Mouse (Mus musculus) lung, postnatal 10 days (tissue): ENCODE measurements at regions not wholly inside any gene's neighbourhood (a gene's known extent, or its start where the extent isn't known, plus 50 kb on each side); places are given as distances from the start of the nearest gene placed in this dataset.
"Not testable (repeated sequence)": the region's sequence is repeated elsewhere in the genome, so short reads cannot be mapped to it uniquely, and the experiment has no call there.

ENCODE experiments used
- DNase-seq: peaks from one replicate; pipeline ENCODE4 v3.0.0; 2021

DNA sequence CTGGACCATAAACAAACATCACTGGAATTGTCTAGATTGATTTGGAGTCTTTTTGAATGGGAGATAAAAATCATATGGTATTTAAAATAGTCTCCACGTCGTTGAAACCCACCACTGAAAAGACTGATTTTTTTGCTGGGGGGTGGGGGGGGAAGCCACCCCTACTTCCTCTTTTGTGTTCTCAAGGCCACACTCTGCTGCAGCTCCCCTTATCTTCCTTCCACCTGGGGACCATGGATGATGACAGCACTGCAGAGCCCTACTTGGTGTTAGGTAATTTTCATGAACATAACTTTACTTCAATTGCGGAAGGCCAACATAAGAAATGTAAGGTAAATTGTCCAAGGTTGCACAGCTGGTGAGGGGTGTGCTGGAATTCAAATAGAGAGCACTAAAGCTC is 232.4 kb upstream of the Vrk2 start:
- no peak for DNase-seq

DNA sequence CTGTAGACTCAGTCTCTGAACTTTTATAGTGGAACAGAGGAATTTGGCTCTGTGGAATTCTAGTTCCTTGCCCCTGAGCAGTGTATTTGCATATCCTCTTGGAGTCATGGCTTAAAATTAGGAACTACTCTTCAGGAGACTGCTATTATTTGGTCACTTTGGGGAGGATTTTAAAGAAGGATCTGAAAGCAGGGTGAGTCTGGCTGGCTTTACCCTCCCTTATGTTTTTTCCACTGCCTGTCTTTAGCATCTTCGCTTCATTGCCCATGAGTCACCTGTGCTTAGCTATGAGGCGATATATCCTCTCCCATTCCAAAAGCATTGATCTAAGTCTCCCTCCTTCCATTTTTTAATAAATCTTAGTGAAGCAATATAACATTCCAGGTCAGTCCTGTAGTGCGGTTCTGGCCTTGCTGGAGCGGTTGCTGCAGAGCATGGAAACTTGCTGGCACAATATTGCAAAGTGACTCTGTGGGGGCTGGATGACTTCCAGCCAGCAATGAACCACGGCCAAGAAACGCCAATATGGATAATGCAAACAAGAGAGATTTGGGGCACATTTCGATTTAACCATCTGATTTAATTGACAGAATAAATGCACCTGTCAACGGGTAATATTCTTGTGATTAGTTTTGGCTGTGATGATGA is 230.4 kb upstream of the Vrk2 start:
- DNase-seq, result no peak

DNA sequence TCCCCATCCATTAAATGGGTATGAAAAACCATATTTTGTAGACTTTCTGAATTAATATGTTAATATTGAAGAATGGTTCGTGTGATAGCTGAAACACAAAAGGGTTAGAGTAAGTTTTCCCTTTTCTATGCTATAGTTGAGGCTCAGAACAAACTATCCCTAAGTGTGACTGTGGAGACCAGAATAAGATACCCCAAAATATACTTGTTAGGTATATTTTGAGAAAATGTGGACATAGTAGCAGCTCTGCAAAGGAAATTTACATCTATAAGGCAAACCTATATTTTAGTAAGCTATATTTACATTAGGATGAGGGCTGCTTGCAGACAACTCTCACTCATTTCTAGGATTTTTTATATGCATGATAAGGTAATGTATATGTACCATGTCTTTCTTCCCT is 227.3 kb upstream of the Vrk2 start:
- DNase-seq, result no peak

DNA sequence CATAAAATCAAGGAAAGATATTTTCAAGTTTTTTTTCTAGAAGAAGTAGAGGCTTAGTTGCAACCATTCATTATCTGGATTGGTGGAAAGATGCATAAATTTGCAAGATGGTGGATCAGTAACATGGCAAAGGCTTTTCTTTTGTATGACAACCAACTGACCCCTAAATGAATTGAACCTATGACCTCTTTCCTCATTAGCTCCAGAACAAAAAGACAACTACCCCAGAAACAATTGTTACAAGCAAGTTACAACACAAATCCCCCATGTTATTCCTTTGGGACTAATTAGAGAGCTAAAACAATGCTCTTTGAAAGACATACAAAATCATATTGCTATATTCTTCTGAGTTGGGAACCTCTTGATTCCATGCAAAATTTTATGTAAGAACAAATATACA is 223.5 kb upstream of the Vrk2 start:
- DNase-seq, result no peak

DNA sequence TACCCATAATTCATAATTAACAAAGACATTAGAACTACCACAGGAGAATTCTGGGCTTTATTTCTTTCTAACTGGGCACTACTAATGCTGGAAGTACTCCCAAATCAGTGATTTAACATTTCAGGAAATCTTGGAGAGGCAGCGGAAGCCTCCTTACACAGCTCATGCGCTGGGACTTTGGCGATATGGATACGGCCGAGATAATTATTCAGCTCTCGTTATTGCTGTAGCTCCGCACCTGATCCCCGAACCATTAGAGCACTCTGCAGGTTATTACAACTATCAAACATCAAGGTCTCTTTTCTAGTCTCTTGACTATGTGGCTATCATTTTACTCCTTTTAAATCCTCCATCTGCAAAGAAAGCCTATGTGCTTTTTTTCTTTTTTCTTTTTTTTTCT is 221.3 kb upstream of the Vrk2 start:
- DNase-seq, result no peak

DNA sequence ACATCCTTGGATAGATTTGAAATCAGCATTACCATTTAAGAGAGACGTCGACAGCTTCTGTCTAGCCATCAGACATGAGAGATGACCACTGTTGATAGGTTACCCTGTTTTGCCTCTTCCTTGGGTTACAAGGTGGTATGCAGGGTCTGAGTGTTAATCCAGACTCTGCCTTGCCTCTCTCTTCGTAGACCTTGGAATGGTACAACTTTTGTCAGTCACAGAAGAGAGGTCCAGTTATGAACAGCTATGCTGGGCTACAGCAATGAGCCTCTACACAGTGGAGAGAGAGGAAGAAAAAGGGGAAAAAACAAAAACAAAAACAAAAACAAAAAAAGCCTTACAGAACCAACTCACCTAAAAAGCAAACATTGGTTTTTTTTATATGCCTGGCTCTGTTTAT is 220.8 kb upstream of the Vrk2 start:
- DNase-seq, result no peak

DNA sequence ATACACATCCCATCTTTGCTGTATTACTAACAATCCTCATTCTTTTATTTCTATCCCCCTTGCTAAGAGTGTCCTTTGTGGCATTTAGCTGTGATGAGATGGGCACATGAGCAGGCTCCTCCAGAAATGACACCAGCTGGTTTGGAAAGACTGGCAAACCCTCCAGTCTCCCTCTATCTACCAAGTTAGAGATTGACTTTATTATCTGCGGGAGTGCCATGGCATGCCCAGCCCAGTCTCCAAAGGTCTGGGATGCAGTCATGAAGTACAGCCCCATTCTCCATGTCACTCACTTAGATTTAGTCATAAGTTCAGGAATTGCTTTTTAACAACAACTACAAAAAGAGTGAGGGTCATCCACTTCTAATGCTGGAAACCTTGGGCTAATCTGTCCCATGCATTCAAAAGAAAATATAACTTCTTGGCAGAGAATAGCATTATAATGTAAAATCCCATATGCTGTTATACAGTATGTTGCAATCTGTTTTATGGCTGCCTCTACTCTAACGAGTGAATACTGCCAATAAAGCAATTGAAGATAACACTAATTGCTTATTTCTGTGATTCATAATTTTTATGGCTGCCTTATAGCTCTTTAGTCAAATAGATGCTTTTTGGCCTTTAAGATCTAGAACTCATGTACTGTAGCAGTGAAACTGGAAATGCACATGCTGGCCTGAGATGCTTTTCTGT is 208.6 kb upstream of the Vrk2 start:
- DNase-seq, result no peak

DNA sequence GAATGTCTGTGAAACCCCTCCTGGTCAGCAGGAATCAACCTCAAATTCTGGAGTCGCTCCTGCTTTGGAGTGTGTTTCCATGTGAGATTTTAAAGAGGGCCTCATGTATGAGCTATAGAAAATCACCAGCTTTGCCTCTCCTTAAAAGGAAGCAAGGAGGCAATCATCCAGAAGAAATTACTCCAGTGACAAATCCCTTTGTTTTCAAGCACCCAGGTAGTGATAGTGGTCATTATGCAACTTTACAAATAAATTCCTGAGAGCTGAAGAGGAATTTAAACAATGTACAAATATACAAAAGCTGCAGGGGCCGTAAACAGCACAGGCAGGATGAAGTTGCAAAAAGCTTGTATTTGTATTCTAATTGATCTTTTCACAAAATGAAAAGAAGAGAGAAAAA is 206.5 kb upstream of the Vrk2 start:
- no peak for DNase-seq

DNA sequence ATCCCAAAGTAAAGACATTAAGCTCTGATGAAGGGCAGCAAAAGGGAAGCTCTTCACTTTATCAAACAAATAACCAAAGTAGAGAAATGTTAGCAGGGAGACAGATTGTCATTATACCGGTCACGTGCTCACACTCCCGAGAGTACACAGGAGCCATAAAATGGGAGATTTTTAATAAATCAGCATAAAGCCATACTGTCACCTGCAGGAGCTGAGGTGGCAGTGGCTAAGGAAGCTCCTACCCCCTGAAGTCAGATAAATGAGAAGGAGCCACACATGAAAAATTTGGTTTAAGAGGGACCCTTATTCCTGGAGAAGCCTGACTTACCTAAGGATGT is 200.8 kb upstream of the Vrk2 start:
- DNase-seq, result no peak

DNA sequence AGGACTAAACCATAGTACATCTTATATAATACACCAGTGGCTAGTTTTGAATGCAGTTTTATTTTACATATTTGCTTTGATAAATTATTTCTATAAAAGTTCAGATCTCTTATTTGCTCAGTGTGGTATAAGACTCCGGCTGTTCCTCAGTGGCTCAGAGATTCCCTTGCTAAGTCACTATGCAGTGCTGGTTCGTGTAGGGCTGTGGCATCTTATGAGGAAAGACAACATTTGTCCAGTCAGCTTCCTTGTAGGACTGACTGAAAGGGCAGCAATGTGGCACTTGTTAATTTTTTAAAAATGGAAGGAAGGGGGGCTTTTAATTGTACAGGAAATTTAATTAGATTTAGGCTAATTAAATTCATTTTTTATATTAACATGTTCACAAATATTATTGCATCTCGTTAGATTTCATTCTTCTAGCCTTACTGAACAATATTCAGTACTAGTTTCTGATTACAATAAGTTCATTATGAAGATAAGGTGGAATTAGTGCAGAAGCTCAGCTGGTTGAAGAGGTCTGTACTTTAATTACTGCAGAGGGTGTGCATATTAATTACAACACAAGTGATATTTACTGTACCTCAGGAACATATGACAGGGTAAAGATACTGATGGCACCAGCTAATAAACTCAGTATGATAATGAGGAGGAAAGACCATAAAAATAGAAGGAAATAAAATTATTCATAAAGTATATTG is 200.3 kb upstream of the Vrk2 start:
- DNase-seq, result no peak

DNA sequence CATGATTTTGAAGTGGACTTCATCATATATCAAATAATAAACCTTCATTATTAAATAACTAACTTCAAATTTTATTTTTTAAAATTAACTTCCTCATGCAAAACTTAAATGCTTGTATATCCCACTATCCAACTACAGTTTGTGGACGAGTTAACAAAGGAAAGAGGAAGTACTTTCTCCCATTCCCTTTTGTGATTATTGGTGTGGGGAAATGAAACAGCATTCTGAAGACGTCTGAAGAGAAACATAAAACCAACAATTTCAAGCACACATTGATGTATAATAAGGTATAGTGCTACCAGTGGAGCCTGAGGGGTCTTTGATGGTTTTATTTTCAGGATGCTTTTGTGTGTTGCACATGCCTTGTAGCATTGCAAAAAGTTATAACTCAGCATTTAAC is 195.5 kb upstream of the Vrk2 start:
- DNase-seq, result no peak

DNA sequence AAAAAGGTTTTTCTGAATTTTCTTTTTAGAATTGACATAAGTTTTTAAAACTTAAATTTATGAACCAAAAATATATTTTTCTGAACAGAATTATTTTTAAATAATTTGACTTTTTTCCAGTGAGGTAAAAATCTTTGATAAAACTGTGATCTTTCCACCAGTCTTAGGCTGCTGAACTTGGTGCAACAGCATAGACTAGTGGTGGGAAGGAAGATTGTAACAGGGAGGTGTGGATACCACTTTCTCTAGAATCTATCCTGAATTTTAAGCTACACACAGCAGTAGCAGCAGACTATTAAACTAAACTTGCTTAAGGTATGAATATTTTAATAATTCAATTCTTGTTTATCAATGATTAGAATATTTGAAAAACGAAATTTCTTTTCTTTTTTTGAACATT is 191.4 kb upstream of the Vrk2 start:
- DNase-seq, result peak; percentile 5

DNA sequence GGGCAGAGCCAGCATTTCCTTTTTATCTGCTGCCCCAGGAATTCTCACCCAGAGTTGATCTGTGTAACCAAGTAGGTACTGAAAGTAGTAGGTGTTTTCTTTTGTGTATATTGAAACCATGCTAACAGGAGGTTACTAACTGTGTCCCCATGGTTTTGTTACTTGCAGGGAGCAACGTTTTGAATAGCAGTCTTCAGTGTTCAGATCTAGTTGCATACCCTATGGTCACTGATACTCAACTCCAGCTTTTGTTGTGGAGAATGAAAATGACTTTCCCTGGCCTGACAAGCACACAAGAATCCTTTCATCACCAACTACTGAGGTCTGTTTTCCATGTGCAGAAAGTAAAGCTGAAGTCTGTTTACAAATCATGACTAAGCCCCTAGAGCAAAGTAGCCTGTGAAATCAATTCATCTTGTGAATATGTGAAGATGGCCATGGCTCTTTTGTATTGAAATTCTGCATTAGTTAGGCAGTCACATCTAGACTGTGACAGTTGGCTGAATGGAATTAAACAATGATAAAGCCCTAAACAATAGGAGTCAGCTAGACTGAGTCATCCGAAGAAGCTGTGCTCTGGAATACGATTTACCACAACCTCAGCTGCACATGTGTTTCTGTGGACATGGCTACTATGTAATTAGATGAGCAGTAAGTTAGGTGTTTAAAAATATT is 179.5 kb upstream of the Vrk2 start:
- DNase-seq, result no peak

DNA sequence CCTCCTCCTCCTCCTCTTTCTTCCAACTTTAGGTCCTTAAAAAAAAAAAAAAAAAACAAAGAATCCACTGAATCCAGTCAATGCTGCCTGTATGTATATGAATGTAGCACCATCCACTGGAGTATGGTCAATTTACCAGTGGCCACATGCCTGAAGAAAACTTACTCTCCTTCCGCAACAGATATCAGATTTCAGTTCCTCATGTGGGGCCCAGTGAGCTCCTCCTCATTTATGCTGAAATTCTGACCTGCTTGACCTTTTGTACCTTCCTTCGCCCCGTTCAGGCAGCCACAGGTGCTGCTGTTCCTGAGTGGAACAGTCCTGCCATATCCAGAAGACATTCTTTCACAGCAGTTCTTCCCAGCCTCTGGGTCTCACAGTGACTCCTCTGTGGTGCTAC is 161.8 kb upstream of the Vrk2 start:
- DNase-seq, result no peak

DNA sequence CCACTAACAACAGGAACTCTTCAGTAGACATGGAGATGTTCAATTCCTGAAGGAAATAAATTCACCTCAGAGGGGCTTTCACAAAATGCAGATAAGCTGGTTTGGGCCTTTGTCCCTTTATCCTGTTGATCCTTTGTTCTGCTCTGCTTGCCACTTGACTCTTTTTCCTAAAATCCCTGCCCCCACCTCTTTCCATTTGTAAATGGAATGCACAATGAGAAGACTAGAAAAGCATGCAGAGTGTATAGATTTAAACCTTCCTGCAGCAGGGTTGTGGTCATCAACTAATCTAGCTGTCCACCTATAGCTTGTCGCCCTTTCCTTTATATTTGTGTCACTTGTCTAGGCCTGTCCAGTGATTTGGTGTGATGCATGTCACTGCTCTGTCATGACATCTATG is 159.8 kb upstream of the Vrk2 start:
- DNase-seq, result no peak

DNA sequence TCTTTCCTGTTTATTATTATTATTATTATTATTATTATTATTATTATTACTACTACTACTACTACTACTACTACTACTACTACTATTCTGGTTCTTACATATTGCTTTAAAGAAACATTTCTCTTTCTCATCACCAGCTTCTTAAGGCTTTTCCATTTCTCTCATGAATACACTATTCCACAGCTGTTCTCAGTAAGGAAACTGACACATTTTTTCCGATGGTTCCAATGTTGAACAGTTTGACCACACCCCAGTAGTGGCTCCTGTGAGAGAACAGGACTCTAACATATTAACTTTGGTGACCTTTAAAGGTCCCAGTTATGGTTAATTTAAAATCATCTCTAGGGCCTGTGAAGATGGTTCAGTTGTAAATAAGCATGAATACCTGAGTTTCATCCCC is 148.4 kb upstream of the Vrk2 start:
- no peak for DNase-seq

DNA sequence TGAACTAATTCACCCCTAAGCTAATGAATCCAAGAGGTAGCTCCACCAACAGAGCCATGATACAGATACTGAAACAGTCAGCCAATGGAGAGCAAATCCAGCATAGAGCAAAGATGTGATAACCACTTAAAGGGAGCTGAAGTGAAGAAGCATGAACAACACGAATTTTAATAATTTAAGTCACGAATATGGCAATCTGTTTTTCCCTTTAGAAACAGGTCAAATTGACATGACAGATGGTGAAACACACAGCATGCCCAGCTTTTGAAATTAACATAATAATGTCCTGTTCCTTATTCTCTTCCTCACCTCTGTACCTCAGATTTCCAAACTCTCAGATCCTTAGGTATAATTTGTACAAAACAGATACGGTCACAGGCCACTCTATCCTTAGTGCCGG is 145.9 kb upstream of the Vrk2 start:
- DNase-seq, result no peak

DNA sequence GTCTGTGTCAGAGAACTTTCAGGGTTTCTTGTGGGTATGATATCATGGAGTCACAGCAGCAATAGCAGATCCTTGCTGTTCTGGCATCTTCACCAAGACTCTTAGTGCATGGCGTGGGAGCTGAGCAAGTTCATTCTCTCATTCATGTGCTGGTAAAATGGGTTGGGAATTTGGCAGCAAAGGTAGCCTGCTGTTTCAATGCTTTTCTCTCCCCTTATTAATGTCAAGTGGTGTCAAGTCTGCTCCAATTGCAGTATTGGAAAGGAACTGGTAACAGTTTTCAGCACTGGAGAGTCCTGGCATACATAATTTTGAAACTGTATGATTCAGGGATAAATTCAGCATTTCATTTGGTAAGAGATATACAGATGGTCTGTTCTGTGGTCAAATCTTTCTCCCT is 133.2 kb upstream of the Vrk2 start:
- DNase-seq, result no peak

DNA sequence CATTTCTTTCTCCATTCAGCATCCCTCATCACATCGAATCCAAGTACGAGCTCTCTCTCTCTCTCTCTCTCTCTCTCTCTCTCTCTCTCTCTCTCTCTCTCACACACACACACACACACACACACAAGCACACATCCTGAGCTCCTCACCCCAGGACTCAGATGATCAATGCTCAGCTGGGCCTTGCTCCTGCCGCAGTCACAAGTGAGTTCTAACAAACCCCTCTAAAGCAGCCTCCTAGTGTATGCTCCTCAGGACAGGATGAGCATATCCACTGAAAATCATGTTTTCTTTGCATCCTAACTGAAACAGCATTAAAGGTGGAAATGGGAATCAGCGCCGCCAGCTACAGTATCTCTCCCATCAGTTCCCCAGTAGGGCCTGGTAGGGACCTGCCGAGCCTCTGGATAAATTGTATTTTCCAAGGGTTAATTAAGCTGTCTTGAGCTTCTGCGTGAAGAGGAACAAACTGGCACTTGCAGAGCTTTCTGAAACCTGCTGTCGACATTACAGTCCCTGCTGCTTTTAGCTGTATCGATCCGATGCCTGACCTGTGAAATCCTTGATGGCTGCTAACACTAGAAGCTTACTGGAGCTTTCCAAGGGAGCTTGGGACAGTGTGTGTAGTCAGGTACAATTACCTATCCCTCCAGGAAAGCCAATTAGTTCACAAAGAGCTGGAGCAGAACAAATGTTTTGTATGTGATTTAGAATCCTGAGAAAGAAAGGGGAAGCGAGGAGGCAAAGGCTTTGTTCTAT is 131.3 kb upstream of the Vrk2 start:
- no peak for DNase-seq

DNA sequence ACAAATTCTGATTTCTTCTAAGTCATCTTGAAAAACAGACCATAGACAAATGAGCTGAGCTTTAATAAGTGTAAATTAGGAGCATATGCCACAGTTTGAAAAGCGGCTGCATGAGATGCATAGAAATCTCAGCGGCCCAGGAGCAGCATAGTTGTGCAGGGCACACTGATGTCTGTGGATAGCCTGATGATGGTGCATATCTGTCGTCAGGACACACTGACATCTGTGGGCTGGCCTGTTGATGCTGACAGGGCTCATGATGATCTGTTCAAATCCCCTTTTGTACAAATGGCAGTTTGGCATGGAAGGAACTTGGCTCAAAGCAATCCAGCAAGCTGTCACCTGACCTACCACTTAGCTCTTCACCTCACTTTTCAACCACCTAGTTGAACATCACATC is 128.5 kb upstream of the Vrk2 start:
- DNase-seq, result no peak

DNA sequence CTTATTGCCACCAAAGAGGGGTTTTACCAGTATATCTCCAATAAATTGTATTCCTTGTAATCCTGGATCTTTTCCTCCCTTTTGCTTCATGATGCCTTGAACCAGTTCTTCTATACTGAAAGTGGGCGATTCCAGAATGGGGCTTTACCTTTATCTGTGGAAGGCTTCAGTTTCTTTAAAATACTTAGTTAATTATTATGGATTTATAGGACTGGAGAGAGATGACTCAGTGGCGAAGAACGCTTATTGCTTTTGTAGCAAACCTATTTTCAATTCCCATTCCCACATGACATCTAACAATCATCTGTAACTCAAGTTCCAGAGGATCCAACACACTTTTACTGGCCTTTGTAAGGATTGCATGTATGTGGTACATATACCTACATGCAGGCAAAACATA is 127.4 kb upstream of the Vrk2 start:
- no peak for DNase-seq

DNA sequence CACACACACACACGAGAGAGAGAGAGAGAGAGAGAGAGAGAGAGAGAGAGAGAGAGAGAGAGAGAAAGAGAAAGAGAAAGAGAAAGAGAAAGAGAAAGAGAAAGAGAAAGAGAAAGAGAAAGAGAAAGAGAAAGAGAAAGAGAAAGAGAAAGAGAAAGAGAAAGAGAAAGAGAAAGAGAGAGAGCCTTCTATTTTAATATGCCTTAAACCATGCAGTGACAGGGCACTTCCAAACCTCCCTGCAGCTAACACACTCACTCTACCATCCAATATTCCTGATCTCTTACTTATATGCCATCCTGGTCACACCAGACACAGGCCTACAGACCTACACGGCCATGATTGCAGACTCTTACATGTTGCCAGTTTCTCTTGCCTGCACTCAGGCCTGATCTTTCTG is 117.4 kb upstream of the Vrk2 start:
- DNase-seq, result not testable (repeated sequence)

DNA sequence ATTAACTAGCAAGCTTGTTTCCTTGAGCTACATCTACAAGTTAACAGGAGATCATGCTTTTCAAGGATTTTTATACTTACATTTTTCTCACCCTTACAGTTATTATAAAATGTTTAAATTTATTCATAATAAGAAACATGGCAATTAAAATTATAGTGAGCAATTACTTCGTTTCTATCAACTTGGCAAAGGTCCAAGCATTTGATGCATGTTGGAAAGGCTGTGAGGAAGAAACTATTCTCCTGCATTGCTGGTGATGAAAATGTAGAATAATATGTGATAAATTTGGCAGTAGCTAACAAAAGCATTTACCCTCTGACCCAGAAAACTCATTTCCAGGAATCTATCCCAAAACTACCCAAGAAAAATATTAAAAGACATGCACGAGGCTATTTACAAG is 114.8 kb upstream of the Vrk2 start:
- no peak for DNase-seq
